Mouse (Mus musculus) G1E (cell line): ENCODE data around the gene Pick1. TPM values are rescaled to one million over a fixed set of nuclear protein-coding genes. Genes with fewer than 3 reads are reported as not detected.

Experiments
- ATAC-seq: 2 replicates; pipeline ENCODE4 v1.8.0; 2016; ENCODE audit warnings: mild to moderate bottlenecking; ENCODE audit not compliant: insufficient number of reproducible peaks, poor library complexity, low FRiP score, severe bottlenecking; ENCODE audit errors: extremely low read depth
- DNase-seq: peaks from one replicate; pipeline ENCODE4 v3.0.0; 2012; ENCODE audit warnings: low spot score
- H3K27me3 ChIP-seq: 2 replicates; pipeline ENCODE4 v1.6.1; 2012; ENCODE audit warnings: mild to moderate bottlenecking, low read length, inconsistent platforms; ENCODE audit not compliant: insufficient read depth
- H3K36me3 ChIP-seq: replicated peaks from 2 replicates; pipeline ENCODE3; 2012; ENCODE audit warnings: mild to moderate bottlenecking, inconsistent platforms
- H3K4me1 ChIP-seq: 2 replicates; pipeline ENCODE4 v1.6.1; 2012; ENCODE audit warnings: low read depth, low read length, inconsistent platforms, mixed read lengths; ENCODE audit not compliant: insufficient read depth
- H3K4me3 ChIP-seq: 2 replicates; pipeline ENCODE4 v1.5.1; 2012; ENCODE audit warnings: low read depth, mild to moderate bottlenecking, inconsistent platforms, low read length, moderate library complexity, mixed read lengths
- H3K9me3 ChIP-seq: replicated peaks from 2 replicates; pipeline ENCODE4 v1.6.1; 2012; ENCODE audit warnings: inconsistent platforms
- CTCF ChIP-seq: IDR thresholded peaks from 2 replicates; pipeline ENCODE4 v1.5.1; 2012; ENCODE audit warnings: low read depth, low read length, inconsistent platforms, mixed read lengths
- GATA1 ChIP-seq: IDR thresholded peaks from 2 replicates; pipeline ENCODE4 v1.6.1; 2012; ENCODE audit warnings: borderline replicate concordance, low read length, inconsistent platforms, mixed read lengths
- GATA2 ChIP-seq: IDR thresholded peaks from 2 replicates; pipeline ENCODE4 v1.6.1; 2012; ENCODE audit warnings: low read depth, low read length, inconsistent platforms, borderline replicate concordance
- POLR2AphosphoS5 ChIP-seq: IDR thresholded peaks from 2 replicates; pipeline ENCODE4 v1.6.1; 2012; ENCODE audit warnings: low read depth, low read length, inconsistent platforms; ENCODE audit not compliant: insufficient replicate concordance
- TAL1 ChIP-seq: conservative IDR thresholded peaks from 2 replicates; pipeline ENCODE4 v1.6.1; 2012; ENCODE audit warnings: low read depth, low read length, inconsistent platforms, mixed read lengths
- polyA plus RNA-seq: library from polyadenylated mRNA; stranded (reverse); fragments of >175 nt; gene quantifications from 2 replicates; pipeline ENCODE4 v1.2.3, GENCODE M21; 2012
- total RNA-seq, 2 experiments: library from RNA; stranded (forward) in 1 of 2; stranded (reverse) in 1 of 2; fragments of 200-1000 nt in 1 of 2; fragments of >200 nt in 1 of 2; fragmentation: Nextera tagmentation in 1 of 2; gene quantifications; 2 replicates each; pipeline ENCODE4 v1.2.3; 2014 to 2017

Gene Pick1
- total and polyA plus RNA-seq, 3 experiments, result 10.2 to 19.7 (median 14.6) TPM

DNA sequence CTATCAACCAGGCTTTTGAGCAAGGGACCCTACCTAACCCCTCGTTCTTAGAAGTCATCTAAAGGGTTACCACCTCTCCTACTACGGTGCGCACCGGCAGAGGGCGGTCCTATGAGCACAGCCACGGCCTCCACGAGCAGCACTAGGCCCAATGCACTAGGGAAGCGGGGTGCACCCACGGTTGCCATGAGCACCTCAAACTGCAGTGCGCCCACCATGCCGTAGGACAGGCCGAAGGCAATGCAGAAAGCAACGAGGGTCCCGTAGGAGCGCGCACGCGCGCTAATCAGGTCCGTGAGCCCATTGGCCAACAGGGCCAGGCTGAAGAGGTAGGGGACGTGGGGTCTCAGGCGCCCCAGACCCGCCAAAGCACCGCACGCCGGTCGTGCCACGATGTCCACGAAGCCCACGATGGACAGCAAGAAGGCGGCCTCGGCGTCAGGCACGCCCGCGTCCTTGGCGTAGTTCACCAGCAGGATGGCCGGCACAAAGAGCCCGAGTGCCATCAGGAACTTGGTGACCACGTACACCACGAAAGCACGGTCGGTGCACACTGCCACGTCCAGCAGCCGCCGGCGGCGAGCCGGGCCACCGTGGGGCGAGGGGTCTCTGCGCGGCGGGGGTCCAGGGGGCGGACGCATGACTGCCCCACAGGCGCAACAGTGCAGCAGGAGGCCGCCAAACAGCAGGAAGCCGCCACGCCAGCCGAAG lies 23.0 kb downstream of the Pick1 start:
- DNase-seq (no peak), ATAC-seq (no peak)
- TF ChIP-seq GATA1 (no peak), CTCF (no peak), POLR2AphosphoS5 (no peak), GATA2 (no peak), TAL1 (no peak)
- Histone ChIP-seq H3K4me1 (no peaks in the 10 kb centered on the region), H3K9me3 (peaks cover 3% of the 10 kb centered on the region; the same call in 1 of the 2 replicates), H3K27me3 (peaks cover 8% of the 10 kb centered on the region), H3K4me3 (no peak overlapping the region), H3K36me3 (peaks cover 56% of the 10 kb centered on the region)

DNA sequence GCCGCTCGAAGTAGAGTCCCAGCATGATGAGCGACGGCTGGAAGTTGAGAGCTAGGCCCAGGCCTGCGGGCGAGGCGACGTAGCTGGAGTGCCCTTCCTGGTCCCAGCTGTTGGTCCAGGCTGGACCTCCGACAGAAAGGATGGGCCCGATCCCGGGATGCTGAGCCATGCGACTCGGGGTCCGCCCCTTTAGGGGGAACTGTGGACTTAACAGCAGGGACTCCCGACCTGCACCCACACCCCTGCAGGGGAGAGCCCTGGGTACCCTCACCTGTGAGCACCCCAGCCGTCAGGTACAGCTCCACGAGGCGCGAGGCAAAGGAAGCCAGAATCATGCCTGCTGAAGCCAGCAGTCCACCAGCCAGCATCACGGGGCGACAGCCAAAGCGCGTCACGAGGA lies 23.6 kb downstream of the Pick1 start:
- Histone ChIP-seq H3K36me3 (peaks cover 50% of the 10 kb centered on the region), H3K4me1 (no peaks in the 10 kb centered on the region), H3K9me3 (peaks cover 3% of the 10 kb centered on the region; the same call in 1 of the 2 replicates), H3K4me3 (no peak overlapping the region), H3K27me3 (peaks cover 8% of the 10 kb centered on the region)
- ATAC-seq, result no peak
- TF ChIP-seq TAL1 (no peak), GATA2 (no peak), GATA1 (no peak)
- no peak for DNase-seq

DNA sequence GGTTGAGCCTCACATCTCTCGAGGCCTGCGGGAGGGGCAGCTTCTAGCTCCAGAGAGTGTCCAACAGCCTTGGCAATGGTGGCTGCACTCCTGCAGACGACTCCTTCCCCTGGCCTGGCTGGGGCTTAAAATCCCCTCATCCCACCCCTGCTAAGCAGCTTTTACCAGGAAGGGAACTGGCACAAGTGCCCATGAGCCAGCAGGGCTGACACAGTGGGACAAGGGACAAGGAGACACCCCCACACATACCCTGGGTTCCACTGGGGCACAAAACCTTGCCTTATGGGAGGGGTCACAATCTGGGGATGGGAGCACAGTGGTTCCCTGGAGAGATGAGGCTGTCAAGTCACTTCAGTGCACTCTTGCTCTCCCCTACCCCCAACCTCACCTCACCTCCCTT lies 25.7 kb downstream of the Pick1 start, which contains the start of gene Slc16a8:
Gene Slc16a8 (minus strand): TSS at position 101 of the 400 bp plus-strand sequence.
- DNase-seq (no peak), ATAC-seq (no peak)
- TF ChIP-seq TAL1, result no peak
- no peak for TF ChIP-seq POLR2AphosphoS5
- TF ChIP-seq CTCF, result no peak
- no peak for TF ChIP-seq GATA1
- TF ChIP-seq GATA2, result no peak
- peaks cover 3% of the 10 kb centered on the region; the same call in 1 of the 2 replicates for H3K9me3 ChIP-seq
- no peaks in the 10 kb centered on the region for H3K4me1 ChIP-seq
- H3K27me3 ChIP-seq, result peaks cover 13% of the 10 kb centered on the region
- no peak within 1 kb of the TSS for H3K4me3 ChIP-seq
- H3K36me3 ChIP-seq, result peaks cover 30% of the 10 kb centered on the region

DNA sequence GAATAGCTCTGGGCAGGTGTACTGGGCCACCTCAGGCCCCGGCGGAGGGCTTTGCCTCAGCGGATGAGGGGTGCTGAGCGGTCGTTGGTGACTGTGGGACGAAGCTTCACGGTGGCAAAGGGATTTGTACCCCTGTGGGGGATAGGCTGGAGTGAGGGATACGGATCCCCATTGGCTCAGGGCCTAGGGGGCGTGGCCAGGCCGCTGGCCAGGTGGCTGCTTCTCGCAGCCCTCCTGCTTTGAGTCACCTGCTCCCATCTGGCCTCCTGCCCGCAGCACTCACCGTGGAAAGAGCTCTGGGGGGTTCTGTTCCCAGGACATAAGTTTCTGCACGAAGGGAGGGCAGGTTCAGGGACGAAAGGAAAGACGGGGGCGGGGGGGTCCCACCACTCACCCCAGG lies 29.5 kb downstream of the Pick1 start:
- Histone ChIP-seq H3K4me1 (no peaks in the 10 kb centered on the region), H3K27me3 (peaks cover 34% of the 10 kb centered on the region), H3K36me3 (no peaks in the 10 kb centered on the region), H3K4me3 (no peak overlapping the region), H3K9me3 (no peaks in the 10 kb centered on the region)
- no peak for TF ChIP-seq POLR2AphosphoS5
- no peak for TF ChIP-seq GATA1
- TF ChIP-seq GATA2, result no peak
- no peak for TF ChIP-seq CTCF
- TF ChIP-seq TAL1, result no peak
- ATAC-seq, result no peak
- no peak for DNase-seq

DNA sequence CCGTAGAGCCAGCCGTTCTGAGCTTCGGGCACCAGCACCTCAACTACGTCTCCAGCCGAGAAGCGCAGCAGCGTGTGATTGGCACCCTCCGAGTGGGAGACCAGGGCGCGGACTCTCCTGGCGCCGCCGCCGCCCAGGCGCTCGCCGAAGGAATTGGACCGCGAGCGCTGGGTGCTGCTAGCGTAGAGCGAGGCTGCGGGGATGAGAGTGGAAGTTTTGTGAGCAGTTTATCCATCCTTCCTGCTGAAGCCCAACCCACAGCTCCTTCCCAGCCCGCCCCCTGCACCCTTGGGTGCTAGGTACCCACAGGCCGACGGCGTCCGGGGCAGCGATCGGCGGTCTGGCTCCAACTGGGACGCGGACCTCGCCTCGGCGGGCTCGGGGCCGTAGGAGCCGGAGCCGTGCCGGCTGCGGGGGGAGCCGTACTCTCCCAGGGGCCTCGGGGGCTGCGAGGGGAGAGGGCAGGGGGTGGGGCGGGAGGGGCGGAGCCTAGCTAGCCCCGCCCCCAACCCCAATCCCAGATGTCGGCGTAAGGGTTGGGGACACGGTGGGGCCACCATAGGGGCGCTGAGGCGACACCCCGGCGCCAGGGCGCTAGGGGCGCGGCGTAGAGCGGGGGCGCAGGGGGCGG lies 32.2 kb downstream of the Pick1 start:
- Histone ChIP-seq H3K4me1 (no peaks in the 10 kb centered on the region), H3K36me3 (no peaks in the 10 kb centered on the region), H3K4me3 (no peak overlapping the region), H3K9me3 (no peaks in the 10 kb centered on the region), H3K27me3 (peaks cover 29% of the 10 kb centered on the region)
- no peak for TF ChIP-seq TAL1
- no peak for TF ChIP-seq CTCF
- TF ChIP-seq GATA2, result no peak
- TF ChIP-seq GATA1, result no peak
- TF ChIP-seq POLR2AphosphoS5, result no peak
- ATAC-seq (no peak), DNase-seq (no peak)

DNA sequence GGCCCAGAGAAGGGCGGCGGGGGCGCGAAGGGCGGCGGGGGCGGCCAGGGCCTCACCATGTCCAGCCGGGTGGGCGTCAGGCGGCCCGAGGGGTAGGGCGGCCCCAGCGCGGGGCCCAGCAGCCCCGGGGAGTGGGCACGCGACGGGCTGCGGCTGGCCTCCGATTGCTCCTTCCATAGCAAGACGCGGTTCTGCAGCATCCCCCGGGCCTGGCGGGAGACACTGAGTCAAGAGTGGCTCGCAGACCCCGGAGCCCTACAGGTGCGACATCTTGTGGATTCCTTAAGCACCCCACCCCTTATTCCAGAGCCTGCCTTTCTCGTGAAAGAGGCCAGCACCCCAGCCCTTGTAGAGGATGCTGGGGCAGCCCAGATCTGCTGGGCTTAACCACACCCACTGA lies 32.8 kb downstream of the Pick1 start:
- ATAC-seq (no peak), DNase-seq (no peak)
- H3K36me3 ChIP-seq, result no peaks in the 10 kb centered on the region
- TF ChIP-seq GATA1 (no peak), GATA2 (no peak), POLR2AphosphoS5 (no peak), CTCF (no peak), TAL1 (no peak)
- H3K27me3 ChIP-seq, result peaks cover 33% of the 10 kb centered on the region
- no peaks in the 10 kb centered on the region for H3K4me1 ChIP-seq
- H3K9me3 ChIP-seq, result no peaks in the 10 kb centered on the region
- H3K4me3 ChIP-seq, result no peak overlapping the region

DNA sequence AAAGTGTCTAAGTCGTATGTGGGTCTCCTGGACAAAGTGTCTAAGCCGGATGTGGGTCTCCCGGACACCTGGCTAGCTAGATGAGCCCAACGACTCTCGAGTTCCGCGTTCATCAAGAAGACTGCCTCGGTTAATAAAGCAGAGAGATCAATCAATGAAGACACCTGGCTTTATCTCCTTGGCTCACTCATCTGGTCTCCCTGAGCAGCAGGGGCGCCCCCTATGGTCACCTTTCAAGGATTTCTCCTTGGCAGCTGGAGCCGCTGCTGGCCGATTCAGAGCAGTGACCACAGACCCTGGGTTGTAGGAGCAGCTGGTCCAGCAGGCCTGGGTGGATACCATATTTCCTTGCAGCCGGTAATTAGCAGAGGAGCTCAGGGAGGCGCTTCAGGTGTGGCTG lies 33.4 kb downstream of the Pick1 start:
- DNase-seq, result no peak
- ATAC-seq, result no peak
- H3K4me3 ChIP-seq, result no peak overlapping the region
- H3K4me1 ChIP-seq, result no peaks in the 10 kb centered on the region
- H3K36me3 ChIP-seq, result no peaks in the 10 kb centered on the region
- no peaks in the 10 kb centered on the region for H3K9me3 ChIP-seq
- TF ChIP-seq CTCF (no peak), GATA1 (no peak)
- H3K27me3 ChIP-seq, result peaks cover 40% of the 10 kb centered on the region
